Mouse (Mus musculus): ENCODE measurements around the gene Ptpn1.

GRCm38 (mm10) chr2:167950681-167951080, 18.8 kb downstream of the Ptpn1 start:
- TF ChIP-seq FOSL1 (IDR thresholded peaks at IDR 0.05; ENCODE audit: insufficient read depth, low read length, poor library complexity, severe bottlenecking), result no peak
- TF ChIP-seq CTCF (IDR thresholded peaks at IDR 0.05; ENCODE audit: control insufficient read depth, insufficient read depth, insufficient read length), result no peak
- TF ChIP-seq MYOD1 (IDR thresholded peaks at IDR 0.05; ENCODE audit: control insufficient read depth, insufficient read length, low read depth), result no peak
- TF ChIP-seq MAX (IDR thresholded peaks at IDR 0.05), result no peak
